Mouse (Mus musculus): Measurements from ENCODE around the gene Tmem198. TPM values are rescaled to one million over a fixed set of nuclear protein-coding genes. Genes with fewer than 3 reads are reported as not detected.

The Tmem198 gene
- polyA plus RNA-seq, 2 experiments: 0.51 to 1.4 TPM

GRCm38 (mm10) chr1:75505956-75506831 is 26.9 kb downstream of the Tmem198 start, which contains the start of gene Obsl1:
Obsl1 (minus strand) TSS chr1:75506452.
- Histone ChIP-seq H3K4me1 (ENCODE audit: control insufficient read depth, insufficient read depth, low read length) (peaks cover 20% of the 10 kb centered on the region), H3K4me2 (replicated peaks; ENCODE audit: low read depth, low read length, severe bottlenecking) (peak within 1 kb of the TSS; percentile 92), H3K36me3 (ENCODE audit: control insufficient read depth, insufficient read depth, low read length) (peaks cover 34% of the 10 kb centered on the region), H3K4me3 (replicated peaks; ENCODE audit: low read length) (peak within 1 kb of the TSS; percentile 85), H3K27me3 (ENCODE audit: control insufficient read depth, insufficient read depth, low read length) (no peaks in the 10 kb centered on the region), H3K9ac (ENCODE audit: low read depth, low read length, severe bottlenecking) (peak within 1 kb of the TSS; percentile 93), H3K9me3 (ENCODE audit: control insufficient read depth, low read length) (no peaks in the 10 kb centered on the region), H3K27ac (replicated peaks; ENCODE audit: low read depth, low read length) (peak within 1 kb of the TSS; percentile 97)
- DNase-seq (ENCODE audit: low spot score) (peak; percentile 94), ATAC-seq (ENCODE audit: low FRiP score, low read depth) (peak; percentile 92)
- TF ChIP-seq POLR2A (IDR thresholded peaks at IDR 0.05; ENCODE audit: borderline replicate concordance, extremely low read depth, insufficient read depth, insufficient read length): peak; percentile 90; the same call in 1 of the 2 replicates
- under 1% methylated on average over 40 of the region's 65 CpGs for WGBS

- Histone ChIP-seq H3K27ac (replicated peaks; ENCODE audit: low read depth, low read length) (peak within 1 kb of the TSS; percentile 97), H3K4me1 (ENCODE audit: control insufficient read depth, insufficient read depth, low read length) (peaks cover 26% of the 10 kb centered on the region), H3K9me3 (ENCODE audit: control insufficient read depth, low read length) (no peaks in the 10 kb centered on the region), H3K27me3 (ENCODE audit: control insufficient read depth, insufficient read depth, low read length) (no peaks in the 10 kb centered on the region), H3K4me2 (replicated peaks; ENCODE audit: low read depth, low read length, severe bottlenecking) (peak within 1 kb of the TSS; percentile 92), H3K36me3 (ENCODE audit: control insufficient read depth, insufficient read depth, low read length) (peaks cover 26% of the 10 kb centered on the region), H3K4me3 (replicated peaks; ENCODE audit: low read length) (peak within 1 kb of the TSS; percentile 85), H3K9ac (ENCODE audit: low read depth, low read length, severe bottlenecking) (peak within 1 kb of the TSS; percentile 93)
- ATAC-seq (ENCODE audit: low FRiP score, low read depth): peak; percentile 4; the same call in 1 of the 2 replicates
- WGBS: 77% methylated on average over 10 of the region's 10 CpGs
- no peak for DNase-seq (ENCODE audit: low spot score)
- TF ChIP-seq POLR2A (IDR thresholded peaks at IDR 0.05; ENCODE audit: borderline replicate concordance, extremely low read depth, insufficient read depth, insufficient read length): no peak
Measured at GRCm38 (mm10) chr1:75507006-75507405, 27.7 kb downstream of the Tmem198 start, which contains the start of gene Inha. Inha (plus strand) TSS chr1:75507077.

GRCm38 (mm10) chr1:75509586-75509985 is 30.3 kb downstream of the Tmem198 start:
- ATAC-seq (ENCODE audit: low FRiP score, low read depth) (no peak), DNase-seq (ENCODE audit: low spot score) (no peak)
- Histone ChIP-seq H3K9me3 (ENCODE audit: control insufficient read depth, low read length) (no peaks in the 10 kb centered on the region), H3K4me3 (replicated peaks; ENCODE audit: low read length) (no peak overlapping the region), H3K4me2 (replicated peaks; ENCODE audit: low read depth, low read length, severe bottlenecking) (no peak overlapping the region), H3K27me3 (ENCODE audit: control insufficient read depth, insufficient read depth, low read length) (no peaks in the 10 kb centered on the region), H3K4me1 (ENCODE audit: control insufficient read depth, insufficient read depth, low read length) (peaks cover 18% of the 10 kb centered on the region), H3K9ac (ENCODE audit: low read depth, low read length, severe bottlenecking) (no peak overlapping the region), H3K27ac (replicated peaks; ENCODE audit: low read depth, low read length) (no peak overlapping the region), H3K36me3 (ENCODE audit: control insufficient read depth, insufficient read depth, low read length) (0 out of 2 replicates have a peak, but pooled peaks cover 2% of the 10 kb centered on the region)
- no peak for TF ChIP-seq POLR2A (IDR thresholded peaks at IDR 0.05; ENCODE audit: borderline replicate concordance, extremely low read depth, insufficient read depth, insufficient read length)
- 57% methylated on average over 15 of the region's 20 CpGs for WGBS

- no peak overlapping the region for H3K9ac ChIP-seq (ENCODE audit: low read depth, low read length, severe bottlenecking)
- H3K4me3 ChIP-seq (replicated peaks; ENCODE audit: low read length): no peak overlapping the region
- no peak overlapping the region for H3K27ac ChIP-seq (replicated peaks; ENCODE audit: low read depth, low read length)
- no peak for DNase-seq (ENCODE audit: low spot score)
- no peaks in the 10 kb centered on the region for H3K27me3 ChIP-seq (ENCODE audit: control insufficient read depth, insufficient read depth, low read length)
- ATAC-seq (ENCODE audit: low FRiP score, low read depth): no peak
- no peak for TF ChIP-seq POLR2A (IDR thresholded peaks at IDR 0.05; ENCODE audit: borderline replicate concordance, extremely low read depth, insufficient read depth, insufficient read length)
- no peaks in the 10 kb centered on the region for H3K9me3 ChIP-seq (ENCODE audit: control insufficient read depth, low read length)
- H3K4me1 ChIP-seq (ENCODE audit: control insufficient read depth, insufficient read depth, low read length): peaks cover 13% of the 10 kb centered on the region
- H3K36me3 ChIP-seq (ENCODE audit: control insufficient read depth, insufficient read depth, low read length): no peaks in the 10 kb centered on the region
- no peak overlapping the region for H3K4me2 ChIP-seq (replicated peaks; ENCODE audit: low read depth, low read length, severe bottlenecking)
- 67% methylated on average over 5 of the region's 5 CpGs for WGBS
Measured at GRCm38 (mm10) chr1:75510154-75510553, 30.8 kb downstream of the Tmem198 start.

GRCm38 (mm10) chr1:75511437-75512210 is 32.3 kb downstream of the Tmem198 start:
- no peak overlapping the region for H3K27ac ChIP-seq (replicated peaks; ENCODE audit: low read depth, low read length)
- ATAC-seq (ENCODE audit: low FRiP score, low read depth) (no peak), DNase-seq (ENCODE audit: low spot score) (no peak)
- no peaks in the 10 kb centered on the region for H3K27me3 ChIP-seq (ENCODE audit: control insufficient read depth, insufficient read depth, low read length)
- H3K9me3 ChIP-seq (ENCODE audit: control insufficient read depth, low read length): no peaks in the 10 kb centered on the region
- H3K4me1 ChIP-seq (ENCODE audit: control insufficient read depth, insufficient read depth, low read length): peaks cover 12% of the 10 kb centered on the region
- no peak for TF ChIP-seq POLR2A (IDR thresholded peaks at IDR 0.05; ENCODE audit: borderline replicate concordance, extremely low read depth, insufficient read depth, insufficient read length)
- no peak overlapping the region for H3K4me3 ChIP-seq (replicated peaks; ENCODE audit: low read length)
- H3K36me3 ChIP-seq (ENCODE audit: control insufficient read depth, insufficient read depth, low read length): no peaks in the 10 kb centered on the region
- 60% methylated on average over 4 of the region's 4 CpGs for WGBS
- H3K9ac ChIP-seq (ENCODE audit: low read depth, low read length, severe bottlenecking): no peak overlapping the region
- H3K4me2 ChIP-seq (replicated peaks; ENCODE audit: low read depth, low read length, severe bottlenecking): no peak overlapping the region

All from limb, embryonic 14.5 days (tissue).